Mouse (Mus musculus) thymus, adult 2 months (tissue): ENCODE data around the gene Dnttip2. TPM values are rescaled to one million over a fixed set of nuclear protein-coding genes. Genes with fewer than 3 reads are reported as not detected.

Experiments used
- DNase-seq: peaks from one replicate; pipeline ENCODE4 v3.0.0; 2021
- H3K27ac ChIP-seq: fragments of 200-500 bp; 2 replicates; pipeline ENCODE4 v1.5.1; 2012; ENCODE audit warnings: low read length, control low read depth; ENCODE audit not compliant: control insufficient read depth, insufficient read depth
- H3K27me3 ChIP-seq: fragments of 200-500 bp; 2 replicates; pipeline ENCODE4 v1.6.1; 2012; ENCODE audit warnings: mild to moderate bottlenecking, low read length, moderate library complexity, mixed read lengths; ENCODE audit not compliant: control insufficient read depth, insufficient read depth
- H3K36me3 ChIP-seq: fragments of 200-500 bp; 2 replicates; pipeline ENCODE4 v1.6.1; 2012; ENCODE audit warnings: mild to moderate bottlenecking, low read length, moderate library complexity; ENCODE audit not compliant: control insufficient read depth, insufficient read depth
- H3K4me1 ChIP-seq: fragments of 200-500 bp; replicated peaks from 2 replicates; pipeline ENCODE4 v1.6.1; 2012; ENCODE audit warnings: low read length; ENCODE audit not compliant: control insufficient read depth, insufficient read depth
- H3K4me3 ChIP-seq: fragments of 200-500 bp; 2 replicates; pipeline ENCODE4 v1.5.1; 2012; ENCODE audit warnings: mild to moderate bottlenecking, low read length, control low read depth, moderate library complexity; ENCODE audit not compliant: control insufficient read depth, insufficient read depth
- CTCF ChIP-seq: fragments of 200-500 bp; IDR thresholded peaks from 2 replicates; pipeline ENCODE4 v1.5.1; 2012; ENCODE audit warnings: mild to moderate bottlenecking, control low read depth, low read length, moderate library complexity, borderline replicate concordance; ENCODE audit not compliant: control insufficient read depth, poor library complexity, insufficient read depth; ENCODE audit errors: extremely low read depth
- POLR2A ChIP-seq: fragments of 200-500 bp; IDR thresholded peaks from 2 replicates; pipeline ENCODE4 v1.6.1; 2012; ENCODE audit warnings: mild to moderate bottlenecking, low read length, control low read depth, moderate library complexity; ENCODE audit not compliant: control insufficient read depth, poor library complexity, insufficient read depth; ENCODE audit errors: extremely low read depth
- WGBS: fragments of 180-500 bp; shearing (Covaris S2); methylation state at CpG from one replicate; pipeline ENCODE4 v1.1.7; 2018; 5-methylcytosine and 5-hydroxymethylcytosine counted together
- polyA plus RNA-seq: library from polyadenylated mRNA; depleted of rRNA; stranded (reverse); fragments of >200 nt; gene quantifications from 2 replicates; pipeline ENCODE4 v1.2.3, GENCODE M21; 2012; rRNA removed

The Dnttip2 gene
- polyA plus RNA-seq, 1 experiment = 11.1 TPM

- no peaks in the 10 kb centered on the region for H3K4me1 ChIP-seq
- no peaks in the 10 kb centered on the region for H3K36me3 ChIP-seq
- no peaks in the 10 kb centered on the region for H3K27me3 ChIP-seq
- H3K4me3 ChIP-seq = no peak overlapping the region
- WGBS = 90% methylated on average over 12 of the region's 12 CpGs
- DNase-seq = no peak
- H3K27ac ChIP-seq = no peak overlapping the region
- TF ChIP-seq POLR2A = no peak
- TF ChIP-seq CTCF = no peak
These were observed 56.3 kb downstream of the Dnttip2 start for GRCm38 (mm10) chr3:122330484-122330883.

DNA sequence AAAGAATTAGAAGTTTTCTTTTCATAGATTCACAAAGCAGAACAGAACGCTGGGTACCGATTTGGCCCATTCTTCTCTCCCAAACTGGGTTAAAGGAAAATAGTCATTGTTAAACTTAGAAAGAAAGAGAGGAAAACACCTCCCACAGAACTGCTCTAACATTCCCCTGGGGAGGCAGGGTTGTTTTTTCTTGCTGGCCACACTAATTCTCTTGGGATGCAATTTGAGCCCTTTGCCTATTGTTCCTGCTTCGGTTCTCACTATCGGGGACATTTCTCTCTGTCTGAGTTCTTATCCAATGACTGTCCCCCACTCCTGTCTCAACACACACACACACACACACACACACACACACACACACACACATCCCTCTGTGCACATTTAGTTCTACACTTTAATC is 59.3 kb downstream of the Dnttip2 start:
- no peaks in the 10 kb centered on the region for H3K27me3 ChIP-seq
- H3K4me3 ChIP-seq = no peak overlapping the region
- DNase-seq = no peak
- no peaks in the 10 kb centered on the region for H3K4me1 ChIP-seq
- H3K27ac ChIP-seq = no peak overlapping the region
- no peak for TF ChIP-seq CTCF
- TF ChIP-seq POLR2A = no peak
- no peaks in the 10 kb centered on the region for H3K36me3 ChIP-seq
- 93% methylated on average over 4 of the region's 4 CpGs for WGBS

- H3K36me3 ChIP-seq = no peaks in the 10 kb centered on the region
- no peaks in the 10 kb centered on the region for H3K27me3 ChIP-seq
These were observed 59.7 kb downstream of the Dnttip2 start for GRCm38 (mm10) chr3:122333902-122334301.

GRCm38 (mm10) chr3:122334375-122334774 is 60.2 kb downstream of the Dnttip2 start:
- Histone ChIP-seq H3K4me1 (no peaks in the 10 kb centered on the region), H3K36me3 (no peaks in the 10 kb centered on the region), H3K27me3 (no peaks in the 10 kb centered on the region), H3K4me3 (no peak overlapping the region), H3K27ac (no peak overlapping the region)
- TF ChIP-seq POLR2A = no peak
- TF ChIP-seq CTCF = no peak
- no peak for DNase-seq
- 27% methylated on average over 7 of the region's 7 CpGs for WGBS

More at GRCm38 (mm10) chr3:122333902-122334301, 59.7 kb downstream of the Dnttip2 start:
- H3K4me1 ChIP-seq = no peaks in the 10 kb centered on the region
- H3K27ac ChIP-seq = no peak overlapping the region
- H3K4me3 ChIP-seq = no peak overlapping the region
- no peak for TF ChIP-seq CTCF
- TF ChIP-seq POLR2A = no peak
- 86% methylated on average over 7 of the region's 7 CpGs for WGBS
- no peak for DNase-seq

Other genes with a start within 250 kb of the Dnttip2 start
- gene Abca4, start 229.9 kb upstream of the Dnttip2 start, polyA plus RNA-seq = 0.29 and 0.58 TPM in 2 replicates
- 32.5 and 53.3 TPM in 2 replicates for gene Gclm, start 28.8 kb upstream of the Dnttip2 start, polyA plus RNA-seq
- 8.2 and 9.9 TPM in 2 replicates for gene Bcar3, start 19.7 kb downstream of the Dnttip2 start, polyA plus RNA-seq